Mouse (Mus musculus): ENCODE results near the gene 4930469K13Rik. TPM values are rescaled to one million over a fixed set of nuclear protein-coding genes. Genes with fewer than 3 reads are reported as not detected.

The 4930469K13Rik gene
- polyA plus RNA-seq, 1 experiment from 2014 or later: 0.74 TPM

GRCm38 (mm10) chr11:33939456-33940113 is 158.8 kb downstream of the 4930469K13Rik start:
- 68% methylated on average over 4 of the region's 4 CpGs for WGBS
- no peak overlapping the region for H3K4me2 ChIP-seq (ENCODE audit: low read length)
- DNase-seq (ENCODE audit: low spot score) (no peak), ATAC-seq (replicated peaks; ENCODE audit: low FRiP score, low TSS enrichment, low read depth) (no peak)
- no peaks in the 10 kb centered on the region for H3K36me3 ChIP-seq (ENCODE audit: control insufficient read depth, insufficient read depth, low read length)
- H3K9me3 ChIP-seq (ENCODE audit: control insufficient read depth, low read length): no peaks in the 10 kb centered on the region
- H3K27me3 ChIP-seq (replicated peaks; ENCODE audit: control insufficient read depth, insufficient read depth, low read length): no peaks in the 10 kb centered on the region
- H3K27ac ChIP-seq (ENCODE audit: low read depth): no peak overlapping the region
- H3K4me1 ChIP-seq (replicated peaks; ENCODE audit: control insufficient read depth, insufficient read depth, low read length): 0 out of 2 replicates have a peak, but pooled peaks cover 3% of the 10 kb centered on the region
- H3K9ac ChIP-seq (ENCODE audit: low read length): no peak overlapping the region
- no peak overlapping the region for H3K4me3 ChIP-seq (ENCODE audit: low read depth, low read length)

GRCm38 (mm10) chr11:33938561-33939274 is 159.6 kb downstream of the 4930469K13Rik start:
- H3K27ac ChIP-seq (ENCODE audit: low read depth): no peak overlapping the region
- no peaks in the 10 kb centered on the region for H3K27me3 ChIP-seq (replicated peaks; ENCODE audit: control insufficient read depth, insufficient read depth, low read length)
- 0 out of 2 replicates have a peak, but pooled peaks cover 3% of the 10 kb centered on the region for H3K4me1 ChIP-seq (replicated peaks; ENCODE audit: control insufficient read depth, insufficient read depth, low read length)
- ATAC-seq (replicated peaks; ENCODE audit: low FRiP score, low TSS enrichment, low read depth): no peak
- H3K36me3 ChIP-seq (ENCODE audit: control insufficient read depth, insufficient read depth, low read length): no peaks in the 10 kb centered on the region
- H3K9me3 ChIP-seq (ENCODE audit: control insufficient read depth, low read length): no peaks in the 10 kb centered on the region
- no peak overlapping the region for H3K9ac ChIP-seq (ENCODE audit: low read length)
- no peak overlapping the region for H3K4me3 ChIP-seq (ENCODE audit: low read depth, low read length)
- no peak for DNase-seq (ENCODE audit: low spot score)
- H3K4me2 ChIP-seq (ENCODE audit: low read length): no peak overlapping the region
- WGBS: 45% methylated on average over 7 of the region's 7 CpGs

DNA sequence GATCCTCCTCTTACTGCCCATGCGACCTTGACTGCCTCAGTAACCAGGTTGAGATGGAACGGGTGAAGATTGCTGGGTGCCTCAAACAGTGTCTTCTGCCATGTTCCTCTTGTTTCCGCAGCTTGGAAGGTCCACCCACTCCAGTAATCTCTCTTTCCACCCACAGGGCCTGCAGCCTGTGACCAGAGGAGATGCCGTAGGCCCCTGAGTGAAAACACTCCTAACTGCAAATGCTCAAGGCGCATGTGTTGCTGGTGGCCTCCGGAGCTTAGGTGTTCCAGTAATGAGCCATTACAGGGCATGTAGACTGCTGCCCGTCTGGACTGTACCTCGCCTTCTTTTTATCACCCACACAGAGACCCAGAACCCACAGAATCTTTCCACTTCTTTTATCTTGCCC is 160.7 kb downstream of the 4930469K13Rik start:
- Histone ChIP-seq H3K36me3 (ENCODE audit: control insufficient read depth, insufficient read depth, low read length) (no peaks in the 10 kb centered on the region), H3K4me2 (ENCODE audit: low read length) (no peak overlapping the region), H3K9me3 (ENCODE audit: control insufficient read depth, low read length) (no peaks in the 10 kb centered on the region), H3K4me1 (replicated peaks; ENCODE audit: control insufficient read depth, insufficient read depth, low read length) (peaks cover 7% of the 10 kb centered on the region; the same call in 1 of the 2 replicates), H3K9ac (ENCODE audit: low read length) (no peak overlapping the region), H3K27me3 (replicated peaks; ENCODE audit: control insufficient read depth, insufficient read depth, low read length) (no peaks in the 10 kb centered on the region), H3K4me3 (ENCODE audit: low read depth, low read length) (no peak overlapping the region), H3K27ac (ENCODE audit: low read depth) (no peak overlapping the region)
- DNase-seq (ENCODE audit: low spot score): no peak
- WGBS: 76% methylated on average over 8 of the region's 8 CpGs
- no peak for ATAC-seq (replicated peaks; ENCODE audit: low FRiP score, low TSS enrichment, low read depth)

DNA sequence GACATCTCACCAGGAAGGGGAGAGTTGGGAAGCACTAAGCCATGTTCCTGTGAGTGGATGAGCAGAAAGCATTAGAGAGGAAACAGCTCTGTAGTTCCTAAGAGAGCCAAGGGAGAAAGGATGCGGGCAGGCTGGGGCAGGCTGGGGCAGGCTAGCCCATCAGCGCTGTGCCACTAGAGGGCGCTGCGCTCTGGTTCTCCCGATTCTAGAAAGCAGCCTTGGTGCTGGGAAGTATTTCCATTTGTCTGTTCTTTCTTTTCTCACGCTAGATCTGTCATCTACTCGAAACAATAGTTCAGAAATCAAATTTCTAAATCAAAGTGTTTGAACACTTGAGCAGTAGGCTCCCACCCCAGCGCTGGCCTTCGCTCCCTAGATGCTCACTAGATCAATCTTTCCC is 164.1 kb downstream of the 4930469K13Rik start:
- Histone ChIP-seq H3K4me1 (replicated peaks; ENCODE audit: control insufficient read depth, insufficient read depth, low read length) (peaks cover 14% of the 10 kb centered on the region), H3K27me3 (replicated peaks; ENCODE audit: control insufficient read depth, insufficient read depth, low read length) (no peaks in the 10 kb centered on the region), H3K4me2 (ENCODE audit: low read length) (no peak overlapping the region), H3K4me3 (ENCODE audit: low read depth, low read length) (no peak overlapping the region), H3K9me3 (ENCODE audit: control insufficient read depth, low read length) (no peaks in the 10 kb centered on the region), H3K27ac (ENCODE audit: low read depth) (no peak overlapping the region), H3K9ac (ENCODE audit: low read length) (no peak overlapping the region), H3K36me3 (ENCODE audit: control insufficient read depth, insufficient read depth, low read length) (no peaks in the 10 kb centered on the region)
- DNase-seq (ENCODE audit: low spot score) (no peak), ATAC-seq (replicated peaks; ENCODE audit: low FRiP score, low TSS enrichment, low read depth) (no peak)
- WGBS: 65% methylated on average over 9 of the region's 9 CpGs

DNA sequence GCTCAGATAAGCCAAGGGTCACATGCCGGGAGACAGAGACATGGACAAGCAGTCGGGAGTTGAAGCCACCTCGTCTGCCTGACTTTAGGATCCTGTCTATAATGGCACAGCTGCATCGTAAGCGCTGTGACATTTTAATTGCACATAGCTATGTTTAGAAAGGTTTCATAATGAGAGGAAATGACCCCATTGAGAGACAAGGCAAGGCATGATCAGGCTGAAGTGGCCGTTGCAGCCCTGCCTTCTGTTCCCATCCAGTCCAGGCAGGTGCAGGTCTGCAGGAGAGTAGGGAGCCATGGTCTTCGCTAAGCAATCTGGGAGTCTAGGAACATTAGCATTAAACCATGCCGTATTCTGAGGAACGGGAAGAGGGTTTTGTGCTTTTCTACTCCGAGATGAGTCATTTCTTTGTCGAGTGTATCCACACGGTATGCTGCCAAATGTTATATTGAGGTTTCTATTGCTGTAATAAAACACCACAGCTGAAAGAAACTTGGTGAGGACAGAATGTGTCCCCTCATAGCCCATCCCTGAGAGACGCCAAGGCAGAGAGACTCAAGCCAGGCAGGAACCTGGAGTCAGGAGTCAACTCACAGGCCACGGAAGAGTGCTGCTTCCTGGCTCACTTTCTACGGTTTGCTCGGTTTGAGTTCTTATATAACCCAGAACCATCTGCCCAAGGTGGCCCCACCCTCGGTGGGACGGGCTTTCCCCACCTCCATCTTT is 165.8 kb downstream of the 4930469K13Rik start:
- peak; percentile 62 for DNase-seq (ENCODE audit: low spot score)
- Histone ChIP-seq H3K4me2 (ENCODE audit: low read length) (peak overlapping the region; percentile 35), H3K9me3 (ENCODE audit: control insufficient read depth, low read length) (no peaks in the 10 kb centered on the region), H3K4me3 (ENCODE audit: low read depth, low read length) (no peak overlapping the region), H3K36me3 (ENCODE audit: control insufficient read depth, insufficient read depth, low read length) (no peaks in the 10 kb centered on the region), H3K27ac (ENCODE audit: low read depth) (peak overlapping the region; percentile 47; the same call in 1 of the 2 replicates), H3K9ac (ENCODE audit: low read length) (no peak overlapping the region), H3K4me1 (replicated peaks; ENCODE audit: control insufficient read depth, insufficient read depth, low read length) (peaks cover 14% of the 10 kb centered on the region), H3K27me3 (replicated peaks; ENCODE audit: control insufficient read depth, insufficient read depth, low read length) (no peaks in the 10 kb centered on the region)
- 41% methylated on average over 18 of the region's 18 CpGs for WGBS
- no peak for ATAC-seq (replicated peaks; ENCODE audit: low FRiP score, low TSS enrichment, low read depth)

- ATAC-seq (replicated peaks; ENCODE audit: low FRiP score, low TSS enrichment, low read depth) (no peak), DNase-seq (ENCODE audit: low spot score) (peak; percentile 72)
- Histone ChIP-seq H3K27me3 (replicated peaks; ENCODE audit: control insufficient read depth, insufficient read depth, low read length) (no peaks in the 10 kb centered on the region), H3K4me3 (ENCODE audit: low read depth, low read length) (no peak overlapping the region), H3K36me3 (ENCODE audit: control insufficient read depth, insufficient read depth, low read length) (no peaks in the 10 kb centered on the region), H3K9me3 (ENCODE audit: control insufficient read depth, low read length) (no peaks in the 10 kb centered on the region), H3K4me2 (ENCODE audit: low read length) (peak overlapping the region; percentile 35), H3K4me1 (replicated peaks; ENCODE audit: control insufficient read depth, insufficient read depth, low read length) (peaks cover 19% of the 10 kb centered on the region), H3K9ac (ENCODE audit: low read length) (no peak overlapping the region), H3K27ac (ENCODE audit: low read depth) (peak overlapping the region; percentile 47; the same call in 1 of the 2 replicates)
- 11% methylated on average over 9 of the region's 10 CpGs for WGBS
These were observed 166.4 kb downstream of the 4930469K13Rik start for GRCm38 (mm10) chr11:33931836-33932385.

DNA sequence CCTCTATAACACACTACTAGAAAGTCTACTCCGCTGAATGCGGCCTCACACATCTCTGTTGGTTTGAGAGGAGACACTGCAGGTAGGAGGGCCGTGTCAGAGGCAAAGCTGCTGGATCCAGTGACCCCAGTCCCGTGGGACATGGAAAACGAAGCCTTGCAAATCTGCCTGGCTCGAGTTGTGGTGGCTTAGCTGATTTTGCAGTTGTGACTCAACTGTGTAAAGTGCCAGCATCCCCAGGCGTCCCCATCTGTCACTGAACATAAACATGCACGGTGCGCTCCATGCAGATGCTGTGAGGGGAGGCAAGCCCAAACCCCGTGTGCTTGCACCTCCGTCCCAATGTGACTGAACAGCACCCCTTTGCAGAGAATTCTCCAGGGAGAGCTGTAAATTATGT is 168.9 kb downstream of the 4930469K13Rik start:
- Histone ChIP-seq H3K9ac (ENCODE audit: low read length) (no peak overlapping the region), H3K9me3 (ENCODE audit: control insufficient read depth, low read length) (no peaks in the 10 kb centered on the region), H3K27me3 (replicated peaks; ENCODE audit: control insufficient read depth, insufficient read depth, low read length) (no peaks in the 10 kb centered on the region), H3K4me1 (replicated peaks; ENCODE audit: control insufficient read depth, insufficient read depth, low read length) (peaks cover 19% of the 10 kb centered on the region), H3K4me2 (ENCODE audit: low read length) (no peak overlapping the region), H3K36me3 (ENCODE audit: control insufficient read depth, insufficient read depth, low read length) (no peaks in the 10 kb centered on the region), H3K27ac (ENCODE audit: low read depth) (no peak overlapping the region), H3K4me3 (ENCODE audit: low read depth, low read length) (no peak overlapping the region)
- ATAC-seq (replicated peaks; ENCODE audit: low FRiP score, low TSS enrichment, low read depth) (no peak), DNase-seq (ENCODE audit: low spot score) (no peak)
- WGBS: 65% methylated on average over 11 of the region's 11 CpGs

DNA sequence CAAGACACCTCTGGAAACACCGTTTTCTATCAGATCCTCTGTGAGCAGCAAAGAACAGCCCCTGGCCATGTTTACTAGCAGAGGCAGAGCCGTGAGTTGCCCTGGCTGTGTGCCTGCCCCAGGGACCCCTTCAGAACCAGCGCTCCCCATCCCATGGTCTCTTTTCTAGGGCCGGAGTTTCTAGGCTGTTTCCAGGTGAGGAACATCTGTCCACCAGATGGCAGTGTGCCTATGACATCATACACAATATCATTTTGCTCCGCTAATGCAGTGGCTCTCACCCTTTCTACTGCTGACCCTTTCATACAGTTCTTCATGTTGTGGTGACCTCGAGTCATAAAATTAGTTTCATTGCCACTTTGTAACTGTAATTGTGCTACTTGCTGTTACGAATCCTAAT is 169.7 kb downstream of the 4930469K13Rik start:
- Histone ChIP-seq H3K27me3 (replicated peaks; ENCODE audit: control insufficient read depth, insufficient read depth, low read length) (no peaks in the 10 kb centered on the region), H3K9me3 (ENCODE audit: control insufficient read depth, low read length) (no peaks in the 10 kb centered on the region), H3K4me3 (ENCODE audit: low read depth, low read length) (no peak overlapping the region), H3K36me3 (ENCODE audit: control insufficient read depth, insufficient read depth, low read length) (no peaks in the 10 kb centered on the region), H3K4me2 (ENCODE audit: low read length) (no peak overlapping the region), H3K27ac (ENCODE audit: low read depth) (no peak overlapping the region), H3K4me1 (replicated peaks; ENCODE audit: control insufficient read depth, insufficient read depth, low read length) (peaks cover 19% of the 10 kb centered on the region), H3K9ac (ENCODE audit: low read length) (no peak overlapping the region)
- ATAC-seq (replicated peaks; ENCODE audit: low FRiP score, low TSS enrichment, low read depth) (no peak), DNase-seq (ENCODE audit: low spot score) (peak; percentile 69)
- 26% methylated on average over 7 of the region's 7 CpGs for WGBS

Measured in intestine, embryonic 14.5 days (tissue).